Mouse (Mus musculus) cerebellum, postnatal 4 days (tissue): ENCODE measurements around the gene Sec22b.

ENCODE experiments used
- DNase-seq, 2 experiments: peaks; one replicate each; pipeline ENCODE4 v3.0.0; 2022; ENCODE audit warnings: low spot score in 2 of 2, mixed read lengths in 1 of 2

The Sec22b gene

DNA sequence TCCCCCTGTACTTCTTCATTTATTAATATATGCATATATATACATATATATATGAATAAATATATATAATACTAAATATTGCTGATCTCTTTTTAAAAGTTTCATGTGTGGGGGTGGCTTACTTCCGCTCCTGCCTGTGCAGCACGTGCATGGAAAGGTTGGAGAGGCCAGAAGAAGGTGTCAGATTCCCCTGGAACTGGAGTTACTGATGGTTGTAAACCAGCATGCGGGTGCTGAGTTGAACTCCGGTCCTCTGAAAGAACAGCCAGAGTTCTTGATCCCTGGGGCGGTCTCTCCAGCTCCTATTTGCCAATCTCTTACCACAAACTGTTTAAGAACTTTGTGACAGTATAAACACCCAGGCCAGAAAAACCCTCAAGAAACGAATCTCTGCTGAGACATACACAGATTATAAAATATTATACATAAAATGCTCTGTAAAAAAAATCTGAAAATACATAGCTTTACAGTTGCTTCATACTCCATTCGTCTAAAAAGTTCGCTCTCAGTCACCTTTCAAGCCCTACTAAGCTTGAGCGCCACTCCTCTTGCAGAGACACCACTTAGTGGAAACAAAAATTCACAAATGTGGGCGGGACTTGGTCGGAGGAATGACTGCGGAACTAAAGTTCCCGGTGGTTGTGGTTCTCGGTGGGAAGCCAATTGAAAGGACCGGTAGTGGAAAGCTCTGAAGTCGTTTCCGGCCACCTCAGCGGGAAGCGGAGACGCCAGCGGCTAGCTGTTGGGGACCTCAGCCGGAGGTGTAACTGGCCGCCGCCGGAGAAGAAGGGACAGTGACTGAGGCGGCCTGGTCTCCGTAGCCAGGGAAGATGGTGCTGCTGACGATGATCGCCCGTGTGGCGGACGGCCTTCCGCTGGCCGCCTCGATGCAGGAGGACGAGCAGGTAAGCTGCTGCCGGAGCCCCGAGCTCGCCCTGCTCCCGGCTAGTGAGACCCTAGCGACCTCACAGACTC lies at the start of gene Sec22b:
Gene Sec22b, plus strand, starts transcription at position 675 of the 975 bp plus-strand sequence.
- peak; percentile 74 to 85 for DNase-seq

GRCm38 (mm10) chr3:97851803-97852202 lies 49.2 kb upstream of the Sec22b start:
- no peak for DNase-seq

DNA sequence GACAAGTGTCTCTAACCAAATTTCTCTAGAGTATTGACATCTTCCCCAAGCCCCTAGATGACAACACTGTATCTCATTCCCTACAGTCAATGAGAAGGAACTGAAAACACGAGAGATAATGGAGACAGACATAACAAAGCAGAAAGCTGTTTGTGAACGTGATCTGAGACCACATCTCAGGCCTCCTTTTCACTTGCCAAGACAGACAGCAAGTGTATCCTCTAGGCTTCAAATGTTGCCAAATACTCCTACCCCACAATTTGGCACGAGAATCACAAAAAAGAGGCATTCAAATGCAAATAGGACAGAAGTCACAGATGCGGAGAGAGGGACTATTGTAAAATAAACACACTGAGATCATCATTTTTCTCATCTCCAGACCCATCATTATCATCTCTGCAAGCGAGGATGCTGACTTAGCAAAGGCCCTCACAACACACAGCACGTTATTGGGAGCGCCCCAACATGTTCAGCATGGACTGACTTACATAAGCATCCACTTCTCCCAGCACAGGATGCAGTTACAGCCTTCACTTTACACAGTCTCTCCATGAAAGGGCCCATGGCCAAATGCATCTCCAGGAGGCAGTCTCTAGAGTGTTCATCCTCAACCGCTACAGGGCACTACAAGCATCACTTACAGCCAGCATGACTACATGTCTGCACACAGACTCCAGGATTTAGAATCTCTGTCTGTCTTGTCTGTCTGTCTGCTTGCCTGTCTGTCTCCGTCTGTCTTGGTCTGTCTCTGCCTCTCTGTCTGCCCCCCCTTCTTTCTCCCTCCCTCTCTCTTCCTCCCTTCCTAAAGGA lies 46.2 kb upstream of the Sec22b start:
- DNase-seq: no peak

- no peak for DNase-seq
Measured at GRCm38 (mm10) chr3:97859400-97859799, 41.6 kb upstream of the Sec22b start.

DNA sequence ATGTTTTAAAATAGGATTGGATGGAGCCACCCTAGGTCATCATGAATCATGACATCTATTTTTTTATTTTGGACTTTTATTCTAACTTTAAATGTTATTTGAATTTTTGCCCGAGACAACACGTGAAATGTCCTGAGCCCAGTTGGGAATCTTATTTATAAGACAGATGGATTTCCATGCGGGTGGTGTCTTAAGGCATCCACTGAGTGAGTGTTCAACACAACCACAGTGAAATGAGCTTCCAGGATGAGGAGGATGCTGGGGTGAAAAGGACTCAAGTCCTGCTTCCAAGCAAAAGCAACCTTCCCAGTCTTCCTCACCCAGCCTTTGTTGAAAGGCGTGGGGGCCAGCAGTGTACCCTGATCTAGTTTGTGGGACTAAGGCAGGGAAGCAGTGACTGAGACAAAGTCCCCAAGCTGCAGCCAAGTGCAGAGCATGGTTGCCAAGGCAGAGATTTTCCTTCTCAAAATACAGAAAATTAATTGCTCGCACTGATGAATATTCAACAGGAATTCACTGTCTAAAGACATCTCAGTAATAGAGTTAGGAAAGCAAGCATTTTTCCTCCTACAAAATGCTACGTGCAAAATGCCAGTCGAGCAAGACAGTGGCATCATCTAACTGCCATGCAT lies 40.1 kb upstream of the Sec22b start:
- no peak for DNase-seq

GRCm38 (mm10) chr3:97866696-97867095 lies 34.3 kb upstream of the Sec22b start:
- DNase-seq: no peak

GRCm38 (mm10) chr3:97867221-97868023 lies 33.6 kb upstream of the Sec22b start:
- DNase-seq: no peak

DNA sequence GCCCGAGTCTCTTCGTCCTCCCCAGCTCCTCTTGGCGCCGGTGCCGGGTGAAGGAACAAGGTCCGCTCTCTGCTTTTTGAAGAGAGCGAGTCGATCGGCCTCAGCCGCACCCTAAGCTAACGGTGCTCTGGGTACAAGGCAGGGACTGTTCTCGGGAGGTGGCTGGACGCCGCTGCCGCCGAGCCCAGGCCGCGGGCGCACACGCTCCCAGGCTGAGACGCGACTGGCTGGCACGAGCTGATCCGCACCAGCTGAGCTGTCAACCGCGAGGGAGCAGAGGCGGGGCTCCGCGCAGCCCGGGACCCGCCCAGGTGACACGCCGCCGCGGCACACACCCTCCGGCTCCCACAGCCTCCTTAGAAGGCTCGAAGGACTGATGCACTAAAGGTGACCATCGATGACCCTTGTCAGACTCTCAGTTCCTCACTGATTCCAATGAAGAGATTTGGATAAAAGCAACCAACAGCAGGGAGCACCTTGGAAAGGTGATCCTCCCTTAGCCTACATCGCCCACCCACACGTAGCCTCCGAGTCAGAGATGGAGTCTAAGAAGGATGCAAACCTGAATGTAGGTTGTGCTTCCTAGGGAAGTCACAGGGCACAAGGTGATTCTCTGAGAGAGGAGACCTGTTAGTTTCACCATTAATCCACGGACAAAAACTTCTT lies 32.8 kb upstream of the Sec22b start:
- DNase-seq: peak; percentile 21 to 48

DNA sequence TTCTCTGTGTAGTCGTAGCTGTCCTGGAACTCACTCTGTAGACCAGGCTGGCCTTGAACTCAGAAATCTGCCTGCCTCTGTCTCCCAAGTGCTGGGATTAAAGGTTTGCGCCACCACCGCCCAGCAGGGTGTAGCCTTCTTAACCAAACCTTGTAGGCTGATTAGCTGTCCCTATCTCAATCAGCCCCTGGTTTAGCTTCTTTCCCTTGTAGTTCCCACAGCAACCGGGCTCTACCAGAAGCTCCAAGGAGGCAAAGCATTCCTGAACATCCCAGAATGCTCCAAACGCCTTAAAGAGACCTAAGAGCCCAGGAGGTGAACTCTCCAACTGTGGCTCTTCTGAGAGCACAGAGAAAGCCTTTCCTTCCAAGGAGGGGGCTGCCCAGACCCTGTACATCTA lies 32.3 kb upstream of the Sec22b start:
- no peak for DNase-seq

GRCm38 (mm10) chr3:97869730-97870129 lies 31.3 kb upstream of the Sec22b start:
- no peak for DNase-seq

- no peak for DNase-seq
Measured at GRCm38 (mm10) chr3:97874777-97875176, 26.2 kb upstream of the Sec22b start.

DNA sequence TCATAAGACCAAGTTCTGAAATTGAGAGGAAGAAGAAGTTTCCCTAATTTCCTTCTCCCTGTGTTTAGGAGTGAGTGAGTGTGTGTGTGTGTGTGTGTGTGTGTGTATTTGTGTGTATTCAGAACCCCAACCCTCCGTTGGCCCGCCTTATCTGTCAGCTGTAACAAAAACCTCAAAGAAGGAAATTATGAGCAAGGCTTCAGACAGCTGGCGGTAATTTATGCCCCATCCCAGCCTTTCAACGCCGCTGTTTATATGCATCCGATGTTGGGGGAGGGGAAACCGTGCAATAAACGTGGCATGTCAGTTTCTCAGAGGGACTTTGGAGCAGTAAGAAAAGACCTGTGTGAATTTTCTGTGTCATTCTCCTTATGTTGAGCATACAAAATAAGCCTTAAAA lies 24.7 kb upstream of the Sec22b start:
- DNase-seq: no peak

DNA sequence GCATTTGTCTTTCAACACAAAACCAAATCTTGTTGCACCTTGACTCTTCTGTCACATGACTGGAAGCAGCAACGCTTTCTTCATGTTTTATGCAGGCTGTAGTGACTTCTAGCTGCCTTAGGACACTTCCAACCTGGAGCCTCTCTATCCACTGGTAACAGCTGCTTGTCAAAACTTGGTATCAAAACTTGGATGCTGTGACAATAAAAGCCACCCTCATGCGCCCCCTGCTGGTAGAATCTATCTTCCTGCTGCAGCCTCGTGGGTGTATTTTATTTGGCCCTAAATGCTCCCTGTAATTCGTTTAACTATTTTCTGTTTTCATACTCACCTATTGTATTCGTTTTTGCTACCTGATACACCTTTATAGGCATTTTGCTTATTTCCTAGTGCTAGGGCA lies 21.8 kb upstream of the Sec22b start:
- peak in 1 of 2 experiments; percentile 73 for DNase-seq

DNA sequence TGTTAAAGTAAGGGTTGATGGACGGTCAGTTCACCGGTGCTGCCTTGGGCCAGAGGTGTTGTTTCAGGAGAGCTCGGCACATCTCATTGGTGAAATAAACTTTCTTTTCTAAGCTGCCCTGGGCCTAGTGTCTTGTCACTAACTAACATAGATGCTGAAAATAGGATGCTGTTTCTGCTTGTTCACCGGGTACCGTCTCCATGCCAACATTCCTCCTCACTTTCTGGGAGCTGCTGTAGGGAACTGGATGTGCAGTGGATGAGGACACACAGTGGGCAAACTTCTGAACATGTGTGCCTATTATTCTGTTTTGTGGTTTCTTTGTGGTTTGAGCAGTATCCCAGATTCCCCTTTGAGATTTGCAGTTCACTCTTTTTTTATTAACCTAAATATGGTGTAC lies 19.4 kb upstream of the Sec22b start:
- DNase-seq: no peak

GRCm38 (mm10) chr3:97887785-97888167 lies 13.2 kb upstream of the Sec22b start:
- no peak for DNase-seq

GRCm38 (mm10) chr3:97888168-97888901 lies 12.7 kb upstream of the Sec22b start, which contains the start of gene Pde4dip:
Gene Pde4dip, minus strand, starts transcription at chr3:97888707.
- peak; percentile 42 to 77 for DNase-seq

GRCm38 (mm10) chr3:97890205-97890604 lies 10.8 kb upstream of the Sec22b start:
- no peak for DNase-seq

- DNase-seq: peak in 1 of 2 experiments; percentile 55
Measured at GRCm38 (mm10) chr3:97894695-97895094, 6.3 kb upstream of the Sec22b start.

GRCm38 (mm10) chr3:97898381-97898780 lies 2.6 kb upstream of the Sec22b start:
- no peak for DNase-seq

DNA sequence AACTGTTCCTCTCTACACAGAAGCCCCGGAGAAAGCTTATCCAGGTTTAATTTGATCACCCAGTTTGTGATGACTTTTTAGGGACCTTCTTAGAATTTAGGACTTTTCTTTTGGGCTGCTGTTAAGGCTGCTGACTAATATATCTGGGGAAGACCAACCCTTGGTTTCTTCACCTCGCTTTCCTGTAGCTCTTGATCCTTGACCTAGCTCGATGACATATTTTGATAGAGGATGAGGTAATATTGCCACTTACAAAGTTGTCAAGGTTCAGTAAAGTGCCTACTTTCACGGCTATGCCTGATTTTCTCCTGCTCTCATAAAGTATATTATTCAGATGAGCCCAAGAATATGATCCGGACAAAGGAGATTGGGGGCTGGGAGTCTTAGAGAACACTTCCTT lies 596 bp downstream of the Sec22b start:
- no peak for DNase-seq
